Mouse (Mus musculus): ENCODE results near the gene Il4ra. TPM values are rescaled to one million over a fixed set of nuclear protein-coding genes. Genes with fewer than 3 reads are reported as not detected.
A peak's percentile ranks its signal among the peaks of the same experiment; 100 is the strongest.

Il4ra gene
- polyA plus RNA-seq, 1 experiment from 2014 or later, result 2.5 TPM

- no peak for ATAC-seq (ENCODE audit: low FRiP score)
- Histone ChIP-seq H3K4me3 (ENCODE audit: low read depth, low read length) (no peak overlapping the region), H3K4me1 (replicated peaks; ENCODE audit: control insufficient read depth, insufficient read depth, low read length) (no peaks in the 10 kb centered on the region), H3K4me2 (replicated peaks; ENCODE audit: low read depth, low read length) (no peak overlapping the region), H3K27ac (ENCODE audit: low read depth, low read length) (no peak overlapping the region), H3K9me3 (ENCODE audit: control insufficient read depth, low read length) (no peaks in the 10 kb centered on the region), H3K27me3 (ENCODE audit: control insufficient read depth, insufficient read depth, low read length) (no peaks in the 10 kb centered on the region), H3K9ac (ENCODE audit: low read depth, low read length) (no peak overlapping the region), H3K36me3 (ENCODE audit: control insufficient read depth, insufficient read depth, low read length) (no peaks in the 10 kb centered on the region)
- WGBS, result 68% methylated on average over 11 of the region's 11 CpGs
- no peak for DNase-seq (ENCODE audit: low spot score)
Measured at GRCm38 (mm10) chr7:125542335-125543050, 9.4 kb upstream of the Il4ra start.

GRCm38 (mm10) chr7:125543497-125543896 is 8.4 kb upstream of the Il4ra start:
- ATAC-seq (ENCODE audit: low FRiP score) (no peak), DNase-seq (ENCODE audit: low spot score) (no peak)
- 77% methylated on average over 3 of the region's 3 CpGs for WGBS
- no peak overlapping the region for H3K9ac ChIP-seq (ENCODE audit: low read depth, low read length)
- no peaks in the 10 kb centered on the region for H3K27me3 ChIP-seq (ENCODE audit: control insufficient read depth, insufficient read depth, low read length)
- no peaks in the 10 kb centered on the region for H3K9me3 ChIP-seq (ENCODE audit: control insufficient read depth, low read length)
- no peaks in the 10 kb centered on the region for H3K36me3 ChIP-seq (ENCODE audit: control insufficient read depth, insufficient read depth, low read length)
- H3K4me3 ChIP-seq (ENCODE audit: low read depth, low read length), result no peak overlapping the region
- no peak overlapping the region for H3K4me2 ChIP-seq (replicated peaks; ENCODE audit: low read depth, low read length)
- no peaks in the 10 kb centered on the region for H3K4me1 ChIP-seq (replicated peaks; ENCODE audit: control insufficient read depth, insufficient read depth, low read length)
- no peak overlapping the region for H3K27ac ChIP-seq (ENCODE audit: low read depth, low read length)

GRCm38 (mm10) chr7:125545331-125545730 is 6.6 kb upstream of the Il4ra start:
- H3K4me1 ChIP-seq (replicated peaks; ENCODE audit: control insufficient read depth, insufficient read depth, low read length), result no peaks in the 10 kb centered on the region
- H3K27ac ChIP-seq (ENCODE audit: low read depth, low read length), result no peak overlapping the region
- no peak overlapping the region for H3K4me3 ChIP-seq (ENCODE audit: low read depth, low read length)
- DNase-seq (ENCODE audit: low spot score) (no peak), ATAC-seq (ENCODE audit: low FRiP score) (no peak)
- H3K27me3 ChIP-seq (ENCODE audit: control insufficient read depth, insufficient read depth, low read length), result no peaks in the 10 kb centered on the region
- H3K36me3 ChIP-seq (ENCODE audit: control insufficient read depth, insufficient read depth, low read length), result no peaks in the 10 kb centered on the region
- no peak overlapping the region for H3K4me2 ChIP-seq (replicated peaks; ENCODE audit: low read depth, low read length)
- H3K9me3 ChIP-seq (ENCODE audit: control insufficient read depth, low read length), result no peaks in the 10 kb centered on the region
- H3K9ac ChIP-seq (ENCODE audit: low read depth, low read length), result no peak overlapping the region
- 90% methylated on average over 7 of the region's 7 CpGs for WGBS

- no peak overlapping the region for H3K9ac ChIP-seq (ENCODE audit: low read depth, low read length)
- H3K27ac ChIP-seq (ENCODE audit: low read depth, low read length), result no peak overlapping the region
- no peak for DNase-seq (ENCODE audit: low spot score)
- no peak overlapping the region for H3K4me3 ChIP-seq (ENCODE audit: low read depth, low read length)
- H3K4me1 ChIP-seq (replicated peaks; ENCODE audit: control insufficient read depth, insufficient read depth, low read length), result peaks cover 3% of the 10 kb centered on the region; the same call in 1 of the 2 replicates
- H3K4me2 ChIP-seq (replicated peaks; ENCODE audit: low read depth, low read length), result no peak overlapping the region
- no peaks in the 10 kb centered on the region for H3K36me3 ChIP-seq (ENCODE audit: control insufficient read depth, insufficient read depth, low read length)
- H3K27me3 ChIP-seq (ENCODE audit: control insufficient read depth, insufficient read depth, low read length), result peaks cover 2% of the 10 kb centered on the region; the same call in 1 of the 2 replicates
- 85% methylated on average over 6 of the region's 6 CpGs for WGBS
- ATAC-seq (ENCODE audit: low FRiP score), result no peak
- no peaks in the 10 kb centered on the region for H3K9me3 ChIP-seq (ENCODE audit: control insufficient read depth, low read length)
Measured at GRCm38 (mm10) chr7:125546727-125547126, 5.2 kb upstream of the Il4ra start.

GRCm38 (mm10) chr7:125549916-125550315 is 2.0 kb upstream of the Il4ra start:
- Histone ChIP-seq H3K4me2 (replicated peaks; ENCODE audit: low read depth, low read length) (no peak overlapping the region), H3K4me1 (replicated peaks; ENCODE audit: control insufficient read depth, insufficient read depth, low read length) (peaks cover 5% of the 10 kb centered on the region; the same call in 1 of the 2 replicates), H3K27ac (ENCODE audit: low read depth, low read length) (no peak overlapping the region), H3K36me3 (ENCODE audit: control insufficient read depth, insufficient read depth, low read length) (no peaks in the 10 kb centered on the region), H3K9ac (ENCODE audit: low read depth, low read length) (no peak overlapping the region), H3K4me3 (ENCODE audit: low read depth, low read length) (no peak overlapping the region), H3K9me3 (ENCODE audit: control insufficient read depth, low read length) (no peaks in the 10 kb centered on the region), H3K27me3 (ENCODE audit: control insufficient read depth, insufficient read depth, low read length) (peaks cover 8% of the 10 kb centered on the region; the same call in 1 of the 2 replicates)
- no peak for ATAC-seq (ENCODE audit: low FRiP score)
- DNase-seq (ENCODE audit: low spot score), result no peak
- 87% methylated on average over 8 of the region's 8 CpGs for WGBS

- H3K27me3 ChIP-seq (ENCODE audit: control insufficient read depth, insufficient read depth, low read length), result peaks cover 8% of the 10 kb centered on the region; the same call in 1 of the 2 replicates
- H3K9me3 ChIP-seq (ENCODE audit: control insufficient read depth, low read length), result no peaks in the 10 kb centered on the region
- no peak overlapping the region for H3K4me2 ChIP-seq (replicated peaks; ENCODE audit: low read depth, low read length)
- no peaks in the 10 kb centered on the region for H3K36me3 ChIP-seq (ENCODE audit: control insufficient read depth, insufficient read depth, low read length)
- ATAC-seq (ENCODE audit: low FRiP score) (no peak), DNase-seq (ENCODE audit: low spot score) (no peak)
- H3K27ac ChIP-seq (ENCODE audit: low read depth, low read length), result no peak overlapping the region
- no peak overlapping the region for H3K4me3 ChIP-seq (ENCODE audit: low read depth, low read length)
- peaks cover 5% of the 10 kb centered on the region; the same call in 1 of the 2 replicates for H3K4me1 ChIP-seq (replicated peaks; ENCODE audit: control insufficient read depth, insufficient read depth, low read length)
- 77% methylated on average over 6 of the region's 6 CpGs for WGBS
- H3K9ac ChIP-seq (ENCODE audit: low read depth, low read length), result no peak overlapping the region
Measured at GRCm38 (mm10) chr7:125550881-125551381, 989 bp upstream of the Il4ra start.

GRCm38 (mm10) chr7:125552851-125553555 is 1.1 kb downstream of the Il4ra start:
- ATAC-seq (ENCODE audit: low FRiP score) (no peak), DNase-seq (ENCODE audit: low spot score) (no peak)
- H3K27me3 ChIP-seq (ENCODE audit: control insufficient read depth, insufficient read depth, low read length), result peaks cover 8% of the 10 kb centered on the region; the same call in 1 of the 2 replicates
- peak overlapping the region; percentile 57; the same call in 1 of the 2 replicates for H3K4me3 ChIP-seq (ENCODE audit: low read depth, low read length)
- no peaks in the 10 kb centered on the region for H3K36me3 ChIP-seq (ENCODE audit: control insufficient read depth, insufficient read depth, low read length)
- no peak overlapping the region for H3K27ac ChIP-seq (ENCODE audit: low read depth, low read length)
- 80% methylated on average over 11 of the region's 11 CpGs for WGBS
- peak overlapping the region; percentile 93 for H3K4me2 ChIP-seq (replicated peaks; ENCODE audit: low read depth, low read length)
- no peaks in the 10 kb centered on the region for H3K9me3 ChIP-seq (ENCODE audit: control insufficient read depth, low read length)
- no peak overlapping the region for H3K9ac ChIP-seq (ENCODE audit: low read depth, low read length)
- H3K4me1 ChIP-seq (replicated peaks; ENCODE audit: control insufficient read depth, insufficient read depth, low read length), result peaks cover 5% of the 10 kb centered on the region; the same call in 1 of the 2 replicates

GRCm38 (mm10) chr7:125553653-125554428 is 1.9 kb downstream of the Il4ra start:
- Histone ChIP-seq H3K36me3 (ENCODE audit: control insufficient read depth, insufficient read depth, low read length) (no peaks in the 10 kb centered on the region), H3K27ac (ENCODE audit: low read depth, low read length) (no peak overlapping the region), H3K4me1 (replicated peaks; ENCODE audit: control insufficient read depth, insufficient read depth, low read length) (peaks cover 5% of the 10 kb centered on the region; the same call in 1 of the 2 replicates), H3K9me3 (ENCODE audit: control insufficient read depth, low read length) (no peaks in the 10 kb centered on the region), H3K4me2 (replicated peaks; ENCODE audit: low read depth, low read length) (no peak overlapping the region), H3K4me3 (ENCODE audit: low read depth, low read length) (no peak overlapping the region), H3K27me3 (ENCODE audit: control insufficient read depth, insufficient read depth, low read length) (peaks cover 8% of the 10 kb centered on the region; the same call in 1 of the 2 replicates), H3K9ac (ENCODE audit: low read depth, low read length) (no peak overlapping the region)
- ATAC-seq (ENCODE audit: low FRiP score), result no peak
- 90% methylated on average over 13 of the region's 13 CpGs for WGBS
- no peak for DNase-seq (ENCODE audit: low spot score)

All from hindbrain, embryonic 11.5 days (tissue).